Mouse (Mus musculus) stomach, postnatal 0 days (tissue): ENCODE measurements around the gene Celsr3. TPM values are rescaled to one million over a fixed set of nuclear protein-coding genes. Genes with fewer than 3 reads are reported as not detected.

Experiments used
- ATAC-seq: fragments of 200-750 bp; cut with Nextera tagmentation; 2 replicates; pipeline ENCODE4 v1.8.0; 2017; ENCODE audit not compliant: low FRiP score, low TSS enrichment
- DNase-seq: peaks from one replicate; pipeline ENCODE4 v3.0.0-alpha.2; 2016; ENCODE audit warnings: low spot score
- H3K27ac ChIP-seq: fragments of 300-500 bp; sonication (generic); replicated peaks from 2 replicates; pipeline ENCODE4 v1.5.1; 2014; ENCODE audit warnings: mild to moderate bottlenecking, control low read depth
- H3K27me3 ChIP-seq: fragments of 300-500 bp; sonication (generic); 2 replicates; pipeline ENCODE4 v1.6.1; 2014; ENCODE audit warnings: low read length; ENCODE audit not compliant: control insufficient read depth, insufficient read depth
- H3K36me3 ChIP-seq: fragments of 300-500 bp; sonication (generic); 2 replicates; pipeline ENCODE4 v1.6.1; 2014; ENCODE audit warnings: low read length, mixed read lengths; ENCODE audit not compliant: control insufficient read depth, insufficient read depth
- H3K4me1 ChIP-seq: fragments of 300-500 bp; sonication (generic); replicated peaks from 2 replicates; pipeline ENCODE4 v1.6.1; 2014; ENCODE audit warnings: antibody characterized with exemption; ENCODE audit not compliant: control insufficient read depth, insufficient read depth
- H3K4me2 ChIP-seq: fragments of 300-500 bp; sonication (generic); replicated peaks from 2 replicates; pipeline ENCODE4 v1.6.1; 2014; ENCODE audit warnings: low read depth, mild to moderate bottlenecking, control low read depth, moderate library complexity
- H3K4me3 ChIP-seq: fragments of 300-500 bp; sonication (generic); 2 replicates; pipeline ENCODE4 v1.5.1; 2014; ENCODE audit warnings: low read depth, low read length, control low read depth
- H3K9ac ChIP-seq: fragments of 300-500 bp; sonication (generic); 2 replicates; pipeline ENCODE4 v1.6.1; 2014; ENCODE audit warnings: mild to moderate bottlenecking, low read length, control low read depth, mixed read lengths
- H3K9me3 ChIP-seq: fragments of 300-500 bp; sonication (generic); 2 replicates; pipeline ENCODE4 v1.6.1; 2016; ENCODE audit warnings: low read length; ENCODE audit not compliant: control insufficient read depth
- CTCF ChIP-seq: IDR thresholded peaks from 2 replicates; pipeline ENCODE4 v1.5.1; 2016; ENCODE audit warnings: antibody characterized with exemption, low read depth, mild to moderate bottlenecking, moderate library complexity
- EP300 ChIP-seq: optimal IDR thresholded peaks from 2 replicates; pipeline ENCODE3; 2016; ENCODE audit warnings: antibody characterized with exemption
- WGBS: fragments of 180-500 bp; shearing (Covaris S2); extraction: QIAGEN DNeasy Blood & Tissue Kit; methylation state at CpG from one replicate; pipeline ENCODE4 v1.1.7; 2014; 5-methylcytosine and 5-hydroxymethylcytosine counted together
- polyA plus RNA-seq: library from polyadenylated mRNA; unstranded; fragments of >200 nt; fragmentation: Nextera tagmentation; extraction: Ambion mirVana; gene quantifications from 2 replicates; pipeline ENCODE4 v1.2.1, GENCODE M21; 2015

Celsr3 gene
- polyA plus RNA-seq, 1 experiment from 2014 or later: 0.15 TPM

DNA sequence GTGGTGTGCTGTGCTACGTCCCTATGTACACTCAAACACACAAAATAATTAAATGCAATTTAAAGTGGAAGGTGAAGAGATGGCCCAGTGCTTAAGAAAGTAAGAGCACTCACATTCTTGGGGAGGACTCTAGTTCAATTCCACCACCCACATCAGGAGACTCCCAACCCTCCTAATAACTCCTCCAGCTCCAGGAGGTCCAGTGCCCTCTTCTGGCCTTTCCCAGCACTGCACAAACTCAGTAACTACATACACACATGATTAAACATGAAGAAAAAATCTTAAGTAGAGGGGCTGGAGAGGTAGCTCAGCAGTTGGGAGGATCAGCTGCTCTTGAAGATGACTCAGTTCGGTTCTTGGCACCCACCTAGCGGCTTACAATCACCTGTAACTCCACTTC, 6.6 kb upstream of the Celsr3 start:
- Histone ChIP-seq H3K27ac (no peak overlapping the region), H3K4me3 (no peak overlapping the region), H3K27me3 (peaks cover 2% of the 10 kb centered on the region; the same call in 1 of the 2 replicates), H3K36me3 (peaks cover 6% of the 10 kb centered on the region; the same call in 1 of the 2 replicates), H3K9ac (no peak overlapping the region), H3K9me3 (no peaks in the 10 kb centered on the region), H3K4me1 (no peaks in the 10 kb centered on the region), H3K4me2 (no peak overlapping the region)
- ATAC-seq (no peak), DNase-seq (peak; percentile 64)
- 56% methylated on average over 3 of the region's 3 CpGs for WGBS
- TF ChIP-seq EP300 (no peak), CTCF (peak; percentile 80)

DNA sequence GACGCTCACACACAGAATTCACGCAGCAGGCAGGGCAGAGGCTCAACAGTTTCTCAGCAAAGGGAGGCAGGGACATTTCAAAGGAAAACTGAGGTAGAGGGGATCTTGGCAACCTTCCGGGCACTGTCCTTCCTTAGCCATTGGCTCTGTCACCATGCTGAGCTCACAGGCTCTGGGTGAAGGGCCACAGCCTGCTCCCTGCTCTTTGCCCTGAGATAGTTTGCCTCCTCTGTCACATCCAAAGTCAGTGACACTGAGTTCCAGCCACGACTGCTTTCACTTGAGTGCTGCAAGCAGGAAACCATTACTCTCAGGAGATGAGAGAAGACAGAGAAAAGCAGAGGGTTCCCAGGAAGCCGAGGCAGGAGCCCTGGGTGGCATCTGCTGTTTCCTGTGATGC, 6.0 kb upstream of the Celsr3 start:
- no peaks in the 10 kb centered on the region for H3K9me3 ChIP-seq
- H3K4me1 ChIP-seq: no peaks in the 10 kb centered on the region
- H3K27ac ChIP-seq: no peak overlapping the region
- WGBS: 60% methylated on average over 5 of the region's 5 CpGs
- no peak overlapping the region for H3K9ac ChIP-seq
- no peak overlapping the region for H3K4me3 ChIP-seq
- TF ChIP-seq CTCF: no peak
- no peak for TF ChIP-seq EP300
- peaks cover 5% of the 10 kb centered on the region for H3K27me3 ChIP-seq
- no peak for DNase-seq
- peaks cover 6% of the 10 kb centered on the region; the same call in 1 of the 2 replicates for H3K36me3 ChIP-seq
- no peak overlapping the region for H3K4me2 ChIP-seq
- ATAC-seq: no peak

DNA sequence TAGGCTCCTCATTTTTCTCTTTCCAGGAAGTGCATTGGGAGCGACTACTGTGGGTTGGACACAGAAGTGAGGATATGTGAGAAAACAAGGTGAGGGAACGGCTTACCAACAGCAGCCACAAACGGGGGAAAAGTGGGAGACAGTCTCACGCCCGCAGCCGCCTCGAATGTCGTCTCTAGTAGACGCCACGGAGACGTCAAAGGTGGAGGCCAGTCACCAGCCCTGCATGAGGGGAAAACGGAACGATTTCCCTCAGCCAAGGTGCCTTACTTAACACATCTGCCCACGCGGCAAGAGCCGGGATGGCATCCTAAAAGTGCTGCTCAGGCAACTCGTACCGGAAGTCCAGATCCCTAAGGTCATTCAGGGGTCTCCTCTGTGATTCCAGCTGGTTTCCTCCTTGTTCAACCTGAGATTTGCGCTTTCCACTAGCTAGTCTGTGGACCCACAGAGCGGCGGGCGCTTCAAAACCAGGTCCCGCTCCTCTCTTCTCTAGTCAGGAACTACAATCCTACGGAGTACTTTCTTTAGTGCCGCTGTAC, 1.9 kb upstream of the Celsr3 start:
- DNase-seq (no peak), ATAC-seq (no peak)
- H3K27me3 ChIP-seq: peaks cover 21% of the 10 kb centered on the region
- H3K27ac ChIP-seq: no peak overlapping the region
- no peak for TF ChIP-seq EP300
- no peak for TF ChIP-seq CTCF
- no peak overlapping the region for H3K9ac ChIP-seq
- H3K4me1 ChIP-seq: 0 out of 2 replicates have a peak, but pooled peaks cover 5% of the 10 kb centered on the region
- H3K36me3 ChIP-seq: no peaks in the 10 kb centered on the region
- H3K4me3 ChIP-seq: no peak overlapping the region
- H3K4me2 ChIP-seq: no peak overlapping the region
- WGBS: 5% methylated on average over 25 of the region's 25 CpGs
- no peaks in the 10 kb centered on the region for H3K9me3 ChIP-seq

DNA sequence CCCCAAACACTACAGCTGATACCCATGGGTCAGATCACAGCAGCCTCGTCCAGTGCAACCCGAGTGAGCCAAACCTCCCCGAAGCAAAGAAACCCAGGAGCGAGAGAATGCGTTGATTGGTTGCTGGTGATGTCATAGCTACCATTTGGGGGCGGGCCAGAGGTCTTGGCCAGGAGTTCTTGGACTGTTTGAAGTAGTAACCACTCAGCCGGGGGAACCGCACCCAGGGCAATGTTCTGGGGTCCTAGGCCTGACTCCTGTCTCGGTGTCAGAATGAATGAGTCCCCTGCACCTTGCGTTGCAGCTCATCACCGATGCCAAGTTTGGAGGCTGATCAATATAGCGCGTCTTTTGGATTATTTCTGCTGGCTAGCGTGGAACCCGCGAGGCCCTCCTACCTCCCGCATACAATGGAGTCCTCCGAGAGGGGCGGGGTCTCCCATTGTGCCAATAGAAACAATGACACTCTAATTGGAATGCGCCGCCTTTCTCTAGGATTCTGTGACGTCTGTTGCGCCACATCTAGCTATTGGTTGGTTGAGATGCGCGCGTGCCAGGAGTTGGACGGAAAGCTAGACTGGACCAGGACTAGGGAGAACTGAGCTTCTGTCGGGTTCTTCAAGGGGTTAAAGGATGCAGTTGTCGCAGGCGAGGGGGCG, 1.2 kb upstream of the Celsr3 start:
- no peak overlapping the region for H3K9ac ChIP-seq
- no peaks in the 10 kb centered on the region for H3K36me3 ChIP-seq
- 1% methylated on average over 31 of the region's 31 CpGs for WGBS
- no peak overlapping the region for H3K27ac ChIP-seq
- no peaks in the 10 kb centered on the region for H3K9me3 ChIP-seq
- H3K4me2 ChIP-seq: no peak overlapping the region
- H3K27me3 ChIP-seq: peaks cover 21% of the 10 kb centered on the region
- no peak overlapping the region for H3K4me3 ChIP-seq
- 0 out of 2 replicates have a peak, but pooled peaks have one; percentile 7 for ATAC-seq
- DNase-seq: no peak
- H3K4me1 ChIP-seq: 0 out of 2 replicates have a peak, but pooled peaks cover 5% of the 10 kb centered on the region
- TF ChIP-seq CTCF: no peak
- no peak for TF ChIP-seq EP300

DNA sequence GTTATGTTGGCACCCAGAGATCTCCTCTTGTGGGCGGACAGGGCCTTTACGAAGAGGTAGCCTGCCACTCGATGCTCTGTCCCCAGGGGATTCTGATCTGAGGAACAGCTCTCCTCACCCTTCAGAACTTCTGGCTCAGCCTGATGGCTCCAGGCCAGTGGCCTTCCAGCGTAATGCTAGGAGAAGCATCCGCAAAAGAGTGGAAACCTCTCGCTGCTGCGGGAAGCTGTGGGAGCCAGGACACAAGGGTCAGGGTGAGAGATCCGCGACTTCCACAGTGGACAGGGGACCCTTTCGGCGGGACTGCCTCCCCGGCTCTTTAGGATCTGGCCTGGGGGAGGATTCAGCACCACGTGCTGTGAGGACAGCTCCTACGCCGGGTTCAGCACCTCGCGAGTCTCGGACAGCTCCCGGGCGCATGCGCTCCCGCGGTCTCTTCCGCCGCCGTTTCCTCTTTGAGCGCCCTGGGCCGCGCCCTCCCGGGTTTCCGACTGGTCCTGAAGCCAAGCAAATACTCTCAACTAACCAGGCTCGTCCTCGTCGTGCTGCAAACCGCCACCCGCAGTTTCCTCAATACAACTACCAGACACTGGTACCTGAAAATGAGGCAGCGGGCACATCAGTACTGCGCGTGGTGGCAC, 700 bp downstream of the Celsr3 start:
- Histone ChIP-seq H3K9ac (no peak overlapping the region), H3K27me3 (peaks cover 21% of the 10 kb centered on the region), H3K4me3 (peak overlapping the region; percentile 31; the same call in 1 of the 2 replicates), H3K27ac (no peak overlapping the region), H3K4me1 (peaks cover 8% of the 10 kb centered on the region), H3K9me3 (no peaks in the 10 kb centered on the region), H3K4me2 (peak overlapping the region; percentile 69), H3K36me3 (no peaks in the 10 kb centered on the region)
- ATAC-seq (peak; percentile 66), DNase-seq (peak; percentile 83)
- WGBS: 4% methylated on average over 39 of the region's 39 CpGs
- TF ChIP-seq EP300 (no peak), CTCF (peak; percentile 7; the same call in 1 of the 2 replicates)
